Mouse (Mus musculus): ENCODE results near the gene C3ar1.

GRCm38 (mm10) chr6:122811280-122811652, 44.7 kb downstream of the C3ar1 start:
- TF ChIP-seq CTCF (conservative IDR thresholded peaks at IDR 0.05; ENCODE audit: low read length) (no peak), NANOG (IDR thresholded peaks at IDR 0.05; ENCODE audit: borderline replicate concordance, low read length) (no peak), POU5F1 (IDR thresholded peaks at IDR 0.05; ENCODE audit: borderline replicate concordance, low read length) (no peak)

Data from E14TG2a.4 (cell line).